Mouse (Mus musculus): ENCODE measurements around the gene Tecpr2. TPM values are rescaled to one million over a fixed set of nuclear protein-coding genes. Genes with fewer than 3 reads are reported as not detected.
A peak's percentile ranks its signal among the peaks of the same experiment; 100 is the strongest.

Gene Tecpr2
- polyA plus RNA-seq, 1 experiment from 2014 or later, result 5.2 TPM

DNA sequence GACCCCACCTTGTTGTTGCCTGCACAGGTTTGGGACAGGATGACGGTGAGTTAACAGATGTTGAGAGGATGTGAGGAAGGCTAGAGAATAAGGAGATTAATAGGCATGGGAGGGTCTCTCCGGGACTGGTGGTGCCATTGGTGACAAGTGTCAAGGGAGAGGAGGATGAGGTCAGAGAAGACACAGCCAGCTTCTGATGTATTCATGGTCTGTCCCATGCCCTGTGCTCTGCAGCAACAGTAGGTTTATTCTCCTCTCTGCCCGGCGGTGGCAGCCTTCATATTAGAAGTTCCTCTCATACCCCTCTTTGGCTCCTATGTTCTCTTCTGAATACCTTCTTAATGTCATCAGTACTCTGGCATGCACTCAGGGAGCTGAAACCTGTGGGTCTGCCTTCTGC is 31.2 kb downstream of the Tecpr2 start:
- no peak overlapping the region for H3K27ac ChIP-seq (replicated peaks)
- no peak; the same call in 1 of the 2 replicates for ATAC-seq (ENCODE audit: insufficient number of reproducible peaks, low FRiP score, low TSS enrichment, low read depth)
- H3K9me3 ChIP-seq (replicated peaks), result no peaks in the 10 kb centered on the region
- H3K36me3 ChIP-seq, result peaks cover 37% of the 10 kb centered on the region
- no peak overlapping the region for H3K4me2 ChIP-seq (replicated peaks)
- no peaks in the 10 kb centered on the region for H3K4me1 ChIP-seq
- H3K27me3 ChIP-seq, result no peaks in the 10 kb centered on the region
- 91% methylated on average over 4 of the region's 4 CpGs for WGBS
- H3K9ac ChIP-seq, result no peak overlapping the region
- no peak overlapping the region for H3K4me3 ChIP-seq (replicated peaks)

- Histone ChIP-seq H3K36me3 (peaks cover 29% of the 10 kb centered on the region), H3K4me1 (no peaks in the 10 kb centered on the region), H3K27me3 (no peaks in the 10 kb centered on the region), H3K27ac (replicated peaks) (no peak overlapping the region), H3K9ac (no peak overlapping the region), H3K9me3 (replicated peaks) (no peaks in the 10 kb centered on the region), H3K4me3 (replicated peaks) (no peak overlapping the region), H3K4me2 (replicated peaks) (no peak overlapping the region)
- WGBS, result 70% methylated on average over 5 of the region's 5 CpGs
- ATAC-seq (ENCODE audit: insufficient number of reproducible peaks, low FRiP score, low TSS enrichment, low read depth), result peak; percentile 53; the same call in 1 of the 2 replicates
Observed at GRCm38 (mm10) chr12:110921572-110921971, 32.5 kb downstream of the Tecpr2 start.

GRCm38 (mm10) chr12:110932820-110933219 is 43.8 kb downstream of the Tecpr2 start:
- H3K4me2 ChIP-seq (replicated peaks), result no peak overlapping the region
- H3K27me3 ChIP-seq, result no peaks in the 10 kb centered on the region
- peaks cover 4% of the 10 kb centered on the region; the same call in 1 of the 2 replicates for H3K4me1 ChIP-seq
- H3K4me3 ChIP-seq (replicated peaks), result no peak overlapping the region
- WGBS, result 72% methylated on average over 5 of the region's 5 CpGs
- no peak overlapping the region for H3K27ac ChIP-seq (replicated peaks)
- H3K36me3 ChIP-seq, result peaks cover 41% of the 10 kb centered on the region
- no peak for ATAC-seq (ENCODE audit: insufficient number of reproducible peaks, low FRiP score, low TSS enrichment, low read depth)
- H3K9ac ChIP-seq, result no peak overlapping the region
- H3K9me3 ChIP-seq (replicated peaks), result no peaks in the 10 kb centered on the region

- no peak overlapping the region for H3K9ac ChIP-seq
- H3K27me3 ChIP-seq, result no peaks in the 10 kb centered on the region
- H3K9me3 ChIP-seq (replicated peaks), result no peaks in the 10 kb centered on the region
- H3K4me1 ChIP-seq, result peaks cover 5% of the 10 kb centered on the region; the same call in 1 of the 2 replicates
- H3K36me3 ChIP-seq, result peaks cover 47% of the 10 kb centered on the region
- no peak overlapping the region for H3K27ac ChIP-seq (replicated peaks)
- H3K4me2 ChIP-seq (replicated peaks), result no peak overlapping the region
- peak; percentile 76; the same call in 1 of the 2 replicates for ATAC-seq (ENCODE audit: insufficient number of reproducible peaks, low FRiP score, low TSS enrichment, low read depth)
- WGBS, result 57% methylated on average over 9 of the region's 9 CpGs
- H3K4me3 ChIP-seq (replicated peaks), result no peak overlapping the region
Observed at GRCm38 (mm10) chr12:110935983-110936620, 47.0 kb downstream of the Tecpr2 start.

GRCm38 (mm10) chr12:110937496-110937895 is 48.4 kb downstream of the Tecpr2 start:
- Histone ChIP-seq H3K4me2 (replicated peaks) (no peak overlapping the region), H3K9ac (no peak overlapping the region), H3K4me3 (replicated peaks) (no peak overlapping the region), H3K4me1 (peaks cover 5% of the 10 kb centered on the region; the same call in 1 of the 2 replicates), H3K27ac (replicated peaks) (no peak overlapping the region), H3K9me3 (replicated peaks) (no peaks in the 10 kb centered on the region), H3K36me3 (peaks cover 45% of the 10 kb centered on the region), H3K27me3 (no peaks in the 10 kb centered on the region)
- 73% methylated on average over 5 of the region's 5 CpGs for WGBS
- no peak for ATAC-seq (ENCODE audit: insufficient number of reproducible peaks, low FRiP score, low TSS enrichment, low read depth)

DNA sequence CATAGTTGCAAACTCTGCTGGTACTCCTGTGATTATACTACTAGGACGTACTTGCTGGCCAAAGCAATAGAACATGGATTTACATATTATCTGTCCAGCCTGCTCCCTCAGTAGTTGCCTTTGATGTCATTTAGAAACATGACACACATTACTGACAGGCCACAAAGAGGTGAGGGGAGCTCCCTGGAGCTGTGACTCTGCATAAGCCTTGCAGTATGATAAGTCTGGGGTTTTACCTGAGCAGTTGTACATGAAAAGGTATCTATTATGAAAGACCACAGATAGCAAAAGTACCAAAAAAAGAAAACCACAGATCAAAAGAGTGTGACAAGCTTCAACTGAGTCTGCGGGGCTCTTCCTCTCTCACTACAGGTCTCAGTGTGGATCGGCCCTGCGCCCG is 50.3 kb downstream of the Tecpr2 start:
- peaks cover 5% of the 10 kb centered on the region; the same call in 1 of the 2 replicates for H3K4me1 ChIP-seq
- H3K4me3 ChIP-seq (replicated peaks), result no peak overlapping the region
- 96% methylated on average over 5 of the region's 5 CpGs for WGBS
- H3K27me3 ChIP-seq, result no peaks in the 10 kb centered on the region
- ATAC-seq (ENCODE audit: insufficient number of reproducible peaks, low FRiP score, low TSS enrichment, low read depth), result no peak
- H3K9ac ChIP-seq, result no peak overlapping the region
- no peak overlapping the region for H3K4me2 ChIP-seq (replicated peaks)
- no peak overlapping the region for H3K27ac ChIP-seq (replicated peaks)
- H3K36me3 ChIP-seq, result peaks cover 27% of the 10 kb centered on the region
- H3K9me3 ChIP-seq (replicated peaks), result no peaks in the 10 kb centered on the region

DNA sequence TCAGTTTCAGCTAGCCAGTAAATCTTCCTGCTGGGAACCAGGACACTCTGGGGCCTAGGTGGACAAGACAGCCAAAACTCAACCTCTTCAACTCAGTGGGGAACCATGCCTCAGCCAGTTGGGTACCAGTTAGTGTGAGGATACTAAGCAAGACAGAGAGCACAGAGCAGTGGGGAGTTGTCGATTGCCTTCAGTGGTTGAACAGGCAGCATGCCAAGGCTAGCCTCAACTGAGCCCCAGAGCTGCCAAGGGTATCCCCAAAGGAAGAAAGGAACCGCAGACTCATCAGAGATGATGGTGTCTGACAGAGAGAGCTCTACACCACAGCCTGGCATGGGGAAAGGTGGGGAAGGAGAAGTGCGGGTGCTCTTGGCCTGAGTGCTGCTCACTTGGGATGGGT is 51.8 kb downstream of the Tecpr2 start:
- no peak overlapping the region for H3K9ac ChIP-seq
- H3K4me2 ChIP-seq (replicated peaks), result no peak overlapping the region
- H3K4me1 ChIP-seq, result peaks cover 5% of the 10 kb centered on the region; the same call in 1 of the 2 replicates
- H3K27me3 ChIP-seq, result no peaks in the 10 kb centered on the region
- peaks cover 33% of the 10 kb centered on the region for H3K36me3 ChIP-seq
- no peak for ATAC-seq (ENCODE audit: insufficient number of reproducible peaks, low FRiP score, low TSS enrichment, low read depth)
- H3K9me3 ChIP-seq (replicated peaks), result no peaks in the 10 kb centered on the region
- H3K27ac ChIP-seq (replicated peaks), result no peak overlapping the region
- no peak overlapping the region for H3K4me3 ChIP-seq (replicated peaks)
- WGBS, result 88% methylated on average over 3 of the region's 3 CpGs

GRCm38 (mm10) chr12:110946216-110946615 is 57.2 kb downstream of the Tecpr2 start:
- ATAC-seq (ENCODE audit: insufficient number of reproducible peaks, low FRiP score, low TSS enrichment, low read depth), result no peak
- no peaks in the 10 kb centered on the region for H3K27me3 ChIP-seq
- no peak overlapping the region for H3K9ac ChIP-seq
- no peaks in the 10 kb centered on the region for H3K4me1 ChIP-seq
- peaks cover 48% of the 10 kb centered on the region for H3K36me3 ChIP-seq
- H3K4me2 ChIP-seq (replicated peaks), result no peak overlapping the region
- no peak overlapping the region for H3K27ac ChIP-seq (replicated peaks)
- 84% methylated on average over 7 of the region's 7 CpGs for WGBS
- H3K9me3 ChIP-seq (replicated peaks), result no peaks in the 10 kb centered on the region
- H3K4me3 ChIP-seq (replicated peaks), result no peak overlapping the region

GRCm38 (mm10) chr12:110948082-110948909 is 59.2 kb downstream of the Tecpr2 start:
- 86% methylated on average over 6 of the region's 6 CpGs for WGBS
- peaks cover 44% of the 10 kb centered on the region for H3K36me3 ChIP-seq
- H3K4me3 ChIP-seq (replicated peaks), result no peak overlapping the region
- H3K27ac ChIP-seq (replicated peaks), result no peak overlapping the region
- no peak overlapping the region for H3K9ac ChIP-seq
- ATAC-seq (ENCODE audit: insufficient number of reproducible peaks, low FRiP score, low TSS enrichment, low read depth), result no peak
- H3K4me1 ChIP-seq, result no peaks in the 10 kb centered on the region
- H3K27me3 ChIP-seq, result no peaks in the 10 kb centered on the region
- no peaks in the 10 kb centered on the region for H3K9me3 ChIP-seq (replicated peaks)
- H3K4me2 ChIP-seq (replicated peaks), result no peak overlapping the region

DNA sequence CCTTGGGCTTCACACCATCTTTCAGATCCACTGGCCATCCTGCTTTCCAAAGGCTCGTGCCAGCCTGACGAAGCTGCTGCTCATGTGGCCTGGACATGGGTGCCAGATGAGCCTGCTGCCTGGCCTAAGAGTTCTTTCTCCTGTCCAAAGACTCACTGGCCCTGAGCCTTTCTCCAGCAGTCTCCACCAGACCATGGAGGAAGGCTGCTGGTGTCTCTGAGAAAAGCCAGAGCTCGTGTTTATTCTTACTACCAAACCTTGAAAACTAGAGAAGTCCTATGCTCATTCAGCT is 59.8 kb downstream of the Tecpr2 start:
- WGBS, result 91% methylated on average over 3 of the region's 3 CpGs
- Histone ChIP-seq H3K4me2 (replicated peaks) (no peak overlapping the region), H3K4me3 (replicated peaks) (no peak overlapping the region), H3K36me3 (peaks cover 44% of the 10 kb centered on the region), H3K9me3 (replicated peaks) (no peaks in the 10 kb centered on the region), H3K27ac (replicated peaks) (no peak overlapping the region), H3K9ac (no peak overlapping the region), H3K4me1 (no peaks in the 10 kb centered on the region), H3K27me3 (no peaks in the 10 kb centered on the region)
- ATAC-seq (ENCODE audit: insufficient number of reproducible peaks, low FRiP score, low TSS enrichment, low read depth), result no peak

DNA sequence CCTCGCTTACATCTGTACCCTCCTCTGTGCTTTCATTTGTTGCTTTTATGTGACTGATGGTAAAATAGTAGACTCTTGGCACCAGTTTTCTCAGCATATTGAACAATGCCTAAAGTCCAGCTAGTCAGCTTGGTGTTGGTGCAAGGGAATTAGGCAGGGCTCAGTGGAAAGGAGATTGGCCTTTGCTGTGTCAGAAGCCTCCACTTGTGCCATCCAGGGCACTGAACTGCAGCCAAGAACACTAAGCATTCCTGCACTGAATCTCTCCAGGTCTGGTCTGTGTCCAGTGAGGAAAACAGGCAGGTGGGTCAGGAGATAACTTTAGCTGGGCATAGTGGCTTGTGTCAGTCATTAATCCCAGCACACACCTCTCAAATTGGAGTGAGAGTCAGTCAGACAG is 60.3 kb downstream of the Tecpr2 start:
- Histone ChIP-seq H3K4me1 (no peaks in the 10 kb centered on the region), H3K9ac (no peak overlapping the region), H3K36me3 (peaks cover 44% of the 10 kb centered on the region), H3K27me3 (no peaks in the 10 kb centered on the region), H3K27ac (replicated peaks) (no peak overlapping the region), H3K4me3 (replicated peaks) (no peak overlapping the region), H3K9me3 (replicated peaks) (no peaks in the 10 kb centered on the region), H3K4me2 (replicated peaks) (no peak overlapping the region)
- WGBS, result 94% methylated on average over 1 of the region's 1 CpGs
- ATAC-seq (ENCODE audit: insufficient number of reproducible peaks, low FRiP score, low TSS enrichment, low read depth), result no peak
